8 mouse cellular contexts compared by ENCODE assay signal in the genomic region with DNA sequence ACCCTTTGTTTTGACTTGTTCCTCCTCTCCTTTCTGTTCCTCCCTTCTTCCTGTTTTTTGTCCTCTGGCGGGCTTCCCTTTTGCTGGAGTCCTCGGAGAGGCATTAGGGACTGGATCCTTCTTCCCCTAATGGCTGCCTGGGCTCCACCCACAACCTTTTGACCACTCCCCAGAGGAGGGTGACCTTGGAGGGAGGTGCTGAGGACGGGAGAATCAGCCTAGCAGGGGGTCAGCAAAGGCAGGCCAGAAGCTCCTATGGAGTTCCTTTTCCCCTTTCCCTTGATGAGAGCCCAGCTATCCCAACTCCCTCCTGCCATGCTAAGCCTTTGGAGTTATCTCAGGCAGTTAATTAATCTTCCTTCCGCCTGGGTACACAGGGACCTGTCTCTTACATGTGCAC. TPM values are rescaled to one million over a fixed set of nuclear protein-coding genes. Genes with fewer than 3 reads are reported as not detected.
A peak's percentile ranks its signal among the peaks of the same experiment; 100 is the strongest.
DNase-seq lines count a peak whose midpoint lies in the region; ATAC-seq and TF ChIP-seq lines count a peak whose summit lies in the region.
"Had no signal": no experiment of that assay in that cellular context is flagged by ENCODE, and none has a peak within 500 bp of the region (broad histone marks: within the 10 kb centered on the region; RNA-seq: fewer than 3 reads in every experiment).

No protein-coding gene starts in this region.

- TF ChIP-seq EP300 in ES-Bruce4 (IDR thresholded peaks at IDR 0.05; ENCODE audit: insufficient read depth, low read depth, low read length) = 0 out of 2 replicates have a peak, but pooled peaks have one; percentile 21

- no peaks in the 10 kb centered on the region for H3K4me1 ChIP-seq in ES-Bruce4 (ENCODE audit: control insufficient read depth, insufficient read depth, low read length)
- no peaks in the 10 kb centered on the region for H3K4me1 ChIP-seq in embryonic facial prominence, embryonic 11.5 days (ENCODE audit: control insufficient read depth, insufficient read depth, low read length)
- H3K4me1 ChIP-seq in heart, embryonic 11.5 days (ENCODE audit: control insufficient read depth, insufficient read depth, low read length) = peaks cover 20% of the 10 kb centered on the region
- H3K4me1 ChIP-seq in kidney, embryonic 15.5 days = peaks cover 34% of the 10 kb centered on the region

- H3K36me3 ChIP-seq in ES-Bruce4 (ENCODE audit: control insufficient read depth, insufficient read depth, low read length, poor library complexity, severe bottlenecking) = peaks cover 16% of the 10 kb centered on the region
- peaks cover 7% of the 10 kb centered on the region for H3K36me3 ChIP-seq in embryonic facial prominence, embryonic 11.5 days (replicated peaks; ENCODE audit: control insufficient read depth, insufficient read depth, low read depth, low read length)
- peaks cover 9% of the 10 kb centered on the region for H3K36me3 ChIP-seq in heart, embryonic 11.5 days (ENCODE audit: control insufficient read depth, insufficient read depth, low read length)
- peaks cover 40% of the 10 kb centered on the region for H3K36me3 ChIP-seq in kidney, embryonic 15.5 days

- no peak for TF ChIP-seq POLR2A in ES-Bruce4 (IDR thresholded peaks at IDR 0.05; ENCODE audit: insufficient read depth, low read length)

- TF ChIP-seq CTCF in ES-Bruce4 (IDR thresholded peaks at IDR 0.05; ENCODE audit: low read depth, low read length) = no peak

- H3K4me3 ChIP-seq in ES-Bruce4 (ENCODE audit: low read depth, low read length) = peak overlapping the region; percentile 98
- H3K4me3 ChIP-seq in embryonic facial prominence, embryonic 11.5 days (ENCODE audit: low read depth, low read length) = peak overlapping the region; percentile 81
- H3K4me3 ChIP-seq in heart, embryonic 11.5 days (ENCODE audit: low read depth, low read length) = peak overlapping the region; percentile 86
- peak overlapping the region; percentile 82 for H3K4me3 ChIP-seq in kidney, embryonic 15.5 days (replicated peaks)

- H3K27me3 ChIP-seq in ES-Bruce4 (ENCODE audit: control insufficient read depth, insufficient read depth, low read length, poor library complexity, severe bottlenecking) = no peaks in the 10 kb centered on the region
- no peaks in the 10 kb centered on the region for H3K27me3 ChIP-seq in embryonic facial prominence, embryonic 11.5 days (ENCODE audit: control insufficient read depth, insufficient read depth, low read length)
- no peaks in the 10 kb centered on the region for H3K27me3 ChIP-seq in heart, embryonic 11.5 days (ENCODE audit: control insufficient read depth, insufficient read depth, low read length)
- no peaks in the 10 kb centered on the region for H3K27me3 ChIP-seq in kidney, embryonic 15.5 days

- H3K9ac ChIP-seq in ES-Bruce4 (ENCODE audit: low read depth, poor library complexity, severe bottlenecking) = peak overlapping the region; percentile 91
- peak overlapping the region; percentile 92 for H3K9ac ChIP-seq in embryonic facial prominence, embryonic 11.5 days (replicated peaks; ENCODE audit: low read length)
- peak overlapping the region; percentile 91 for H3K9ac ChIP-seq in heart, embryonic 11.5 days (ENCODE audit: low read depth, low read length)
- peak overlapping the region; percentile 89 for H3K9ac ChIP-seq in kidney, embryonic 15.5 days

- no peak for ATAC-seq in embryonic facial prominence, embryonic 11.5 days (replicated peaks; ENCODE audit: insufficient number of reproducible peaks, low FRiP score, low TSS enrichment, low read depth)
- ATAC-seq in heart, embryonic 11.5 days (replicated peaks; ENCODE audit: insufficient number of reproducible peaks, low FRiP score, low TSS enrichment) = no peak
- ATAC-seq in kidney, embryonic 15.5 days (replicated peaks; ENCODE audit: low FRiP score) = no peak

- peak overlapping the region; percentile 59; the same call in 1 of the 2 replicates for H3K27ac ChIP-seq in ES-Bruce4 (ENCODE audit: insufficient read depth, low read length)
- peak overlapping the region; percentile 81; the same call in 1 of the 2 replicates for H3K27ac ChIP-seq in embryonic facial prominence, embryonic 11.5 days (replicated peaks; ENCODE audit: low read depth, low read length)
- H3K27ac ChIP-seq in heart, embryonic 11.5 days (ENCODE audit: low read depth, low read length) = peak overlapping the region; percentile 93
- H3K27ac ChIP-seq in kidney, embryonic 15.5 days = peak overlapping the region; percentile 94

- H3K9me3 ChIP-seq in ES-Bruce4 (replicated peaks; ENCODE audit: control insufficient read depth, insufficient read depth, low read length, poor library complexity, severe bottlenecking) = no peaks in the 10 kb centered on the region
- H3K9me3 ChIP-seq in embryonic facial prominence, embryonic 11.5 days (replicated peaks; ENCODE audit: control insufficient read depth, low read length) = no peaks in the 10 kb centered on the region
- H3K9me3 ChIP-seq in heart, embryonic 11.5 days (replicated peaks; ENCODE audit: control insufficient read depth, low read length) = no peaks in the 10 kb centered on the region
- no peaks in the 10 kb centered on the region for H3K9me3 ChIP-seq in kidney, embryonic 15.5 days (replicated peaks)

- 10% methylated on average over 4 of the region's 4 CpGs for WGBS in embryonic facial prominence, embryonic 11.5 days
- WGBS in heart, embryonic 11.5 days (ENCODE audit: insufficient replicate concordance) = 4% methylated on average over 4 of the region's 4 CpGs
- WGBS in kidney, embryonic 15.5 days = 7% methylated on average over 4 of the region's 4 CpGs

- H3K4me2 ChIP-seq in embryonic facial prominence, embryonic 11.5 days (ENCODE audit: low read depth, low read length) = peak overlapping the region; percentile 88
- peak overlapping the region; percentile 78 for H3K4me2 ChIP-seq in heart, embryonic 11.5 days
- peak overlapping the region; percentile 87 for H3K4me2 ChIP-seq in kidney, embryonic 15.5 days

- peak; percentile 31 to 46 for DNase-seq in adrenal gland, adult 18-20 months (ENCODE audit: low spot score in 2 of 2)
- peak; percentile 33 for DNase-seq in embryonic facial prominence, embryonic 11.5 days (ENCODE audit: low spot score)
- peak; percentile 84 for DNase-seq in lung, postnatal 10 days
- DNase-seq in right cerebral cortex, postnatal 25 days = peak; percentile 27

RNA-seq across cellular contexts. Expression of a gene that starts 1.2 kb away (rescaled TPM):
- 69.0 and 72.3 TPM in 2 replicates for polyA plus RNA-seq in ES-Bruce4 (2011; ENCODE audit: insufficient read depth, insufficient read length, low read depth, missing spikeins)
- total RNA-seq in adrenal gland, adult 18-20 months (2021) = 10 to 100 TPM; 34.5 to 35.3 TPM
- polyA plus RNA-seq in embryonic facial prominence, embryonic 11.5 days (2014; fragmentation: Nextera tagmentation; extraction: Ambion mirVana) = 55.7 and 61.6 TPM in 2 replicates
- 58.6 and 63.5 TPM in 2 replicates for polyA plus RNA-seq in heart, embryonic 11.5 days (2014; fragmentation: Nextera tagmentation; extraction: Ambion mirVana)
- polyA plus RNA-seq in kidney, embryonic 15.5 days (2015; fragmentation: Nextera tagmentation; extraction: Ambion mirVana) = 79.3 and 90.8 TPM in 2 replicates

RNA-seq across cellular contexts. Expression of a gene that starts 11.7 kb away (rescaled TPM):
- polyA plus RNA-seq in ES-Bruce4 (2011; ENCODE audit: insufficient read depth, insufficient read length, low read depth, missing spikeins) = 319 and 368 TPM in 2 replicates
- total RNA-seq in adrenal gland, adult 18-20 months (2021) = 10 to 100 TPM in 1 of 2 experiments, 1 to 10 TPM in 1; 7.6 to 10.6 TPM
- polyA plus RNA-seq in embryonic facial prominence, embryonic 11.5 days (2014; fragmentation: Nextera tagmentation; extraction: Ambion mirVana) = 41.6 and 42.1 TPM in 2 replicates
- polyA plus RNA-seq in heart, embryonic 11.5 days (2014; fragmentation: Nextera tagmentation; extraction: Ambion mirVana) = 32.9 and 42.4 TPM in 2 replicates
- 68.3 and 78.0 TPM in 2 replicates for polyA plus RNA-seq in kidney, embryonic 15.5 days (2015; fragmentation: Nextera tagmentation; extraction: Ambion mirVana)

RNA-seq across cellular contexts. Expression of a gene that starts 16.1 kb away (rescaled TPM):
- not detected in 2 replicates for polyA plus RNA-seq in ES-Bruce4 (2011; ENCODE audit: insufficient read depth, insufficient read length, low read depth, missing spikeins)
- total RNA-seq in adrenal gland, adult 18-20 months (2021) = under 1 TPM; 0.36 to 0.38 TPM
- not detected in 2 replicates for polyA plus RNA-seq in embryonic facial prominence, embryonic 11.5 days (2014; fragmentation: Nextera tagmentation; extraction: Ambion mirVana)
- not detected in 2 replicates for polyA plus RNA-seq in heart, embryonic 11.5 days (2014; fragmentation: Nextera tagmentation; extraction: Ambion mirVana)
- polyA plus RNA-seq in kidney, embryonic 15.5 days (2015; fragmentation: Nextera tagmentation; extraction: Ambion mirVana) = 0.12 TPM in 1 of 2 replicates, not detected in the other

RNA-seq across cellular contexts. Expression of a gene that starts 30.0 kb away (rescaled TPM):
- polyA plus RNA-seq in ES-Bruce4 (2011; ENCODE audit: insufficient read depth, insufficient read length, low read depth, missing spikeins) = not detected in 2 replicates
- total RNA-seq in adrenal gland, adult 18-20 months (2021) = not detected
- polyA plus RNA-seq in embryonic facial prominence, embryonic 11.5 days (2014; fragmentation: Nextera tagmentation; extraction: Ambion mirVana) = not detected in 2 replicates
- not detected in 2 replicates for polyA plus RNA-seq in heart, embryonic 11.5 days (2014; fragmentation: Nextera tagmentation; extraction: Ambion mirVana)
- not detected in 2 replicates for polyA plus RNA-seq in kidney, embryonic 15.5 days (2015; fragmentation: Nextera tagmentation; extraction: Ambion mirVana)
- total RNA-seq: layer of hippocampus, adult 18-20 months had no signal

RNA-seq across cellular contexts. Expression of a gene that starts 41.5 kb away (rescaled TPM):
- polyA plus RNA-seq in ES-Bruce4 (2011; ENCODE audit: insufficient read depth, insufficient read length, low read depth, missing spikeins) = 1.4 and 1.9 TPM in 2 replicates
- under 1 TPM; 0.17 to 0.51 TPM for total RNA-seq in adrenal gland, adult 18-20 months (2021)
- 0.21 TPM in 1 of 2 replicates, not detected in the other for polyA plus RNA-seq in embryonic facial prominence, embryonic 11.5 days (2014; fragmentation: Nextera tagmentation; extraction: Ambion mirVana)
- polyA plus RNA-seq in heart, embryonic 11.5 days (2014; fragmentation: Nextera tagmentation; extraction: Ambion mirVana) = not detected in 2 replicates
- 0.27 and 0.30 TPM in 2 replicates for polyA plus RNA-seq in kidney, embryonic 15.5 days (2015; fragmentation: Nextera tagmentation; extraction: Ambion mirVana)

Comparison
In these comparisons a context has a peak if more than half of its experiments do, and no peak if none do; other contexts are left out.
1. DNase-seq: peak in every context shown above with its lines; median percentile 84 in lung, postnatal 10 days; 38 in adrenal gland, adult 18-20 months; 33 in embryonic facial prominence, embryonic 11.5 days; 27 in right cerebral cortex, postnatal 25 days.